Mouse (Mus musculus): ENCODE data around the gene Scarb1. TPM values are rescaled to one million over a fixed set of nuclear protein-coding genes. Genes with fewer than 3 reads are reported as not detected.
A peak's percentile ranks its signal among the peaks of the same experiment; 100 is the strongest.

Scarb1 gene
- polyA plus RNA-seq, 1 experiment from 2014 or later = 104 TPM

DNA sequence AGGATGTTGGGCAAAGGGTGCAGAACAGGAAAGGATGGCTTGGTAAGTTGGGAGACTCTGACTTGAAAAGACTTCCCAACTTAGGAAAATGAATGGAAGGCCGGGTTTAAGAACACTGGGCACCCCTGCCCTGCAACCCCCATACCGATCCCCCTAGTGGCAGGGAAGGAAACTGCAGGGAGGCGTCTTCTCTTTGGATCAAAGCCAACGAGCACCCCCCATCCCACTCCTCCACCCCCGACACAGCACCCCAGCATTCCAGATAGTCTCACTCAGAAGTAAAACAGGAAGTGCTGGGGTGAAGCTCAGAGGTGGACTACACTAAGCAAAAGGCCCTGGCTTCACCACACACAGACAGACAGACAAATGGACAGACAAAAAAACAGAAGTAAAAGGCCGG is 62.6 kb downstream of the Scarb1 start:
- no peak overlapping the region for H3K9ac ChIP-seq (ENCODE audit: low read depth, low read length)
- DNase-seq (ENCODE audit: low spot score) (no peak), ATAC-seq (replicated peaks; ENCODE audit: low FRiP score) (no peak)

DNA sequence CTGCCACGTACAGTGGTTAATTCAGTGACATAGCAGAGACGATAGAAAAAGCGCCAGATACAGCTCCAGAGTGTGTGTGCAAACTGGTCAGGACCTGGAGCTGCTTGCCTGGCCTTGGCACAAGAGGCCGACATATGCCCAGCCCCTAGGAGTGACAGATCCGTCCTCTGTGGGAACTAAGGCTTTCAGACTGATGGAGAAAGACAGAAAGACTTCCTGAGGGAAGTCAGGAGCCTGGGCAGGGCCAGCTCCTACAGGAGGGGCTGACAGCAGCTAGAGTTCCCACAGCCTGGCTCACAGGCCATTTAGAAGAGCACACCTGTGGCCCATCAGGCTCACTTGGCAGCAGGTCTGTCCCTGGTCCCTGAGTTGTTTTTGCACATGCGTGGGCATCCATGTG is 63.6 kb downstream of the Scarb1 start:
- no peaks in the 10 kb centered on the region for H3K9me3 ChIP-seq (ENCODE audit: control insufficient read depth, low read length)
- H3K4me1 ChIP-seq (replicated peaks; ENCODE audit: control insufficient read depth, insufficient read depth, low read length) = peaks cover 7% of the 10 kb centered on the region; the same call in 1 of the 2 replicates
- no peak overlapping the region for H3K4me2 ChIP-seq
- no peaks in the 10 kb centered on the region for H3K27me3 ChIP-seq (replicated peaks; ENCODE audit: control insufficient read depth, insufficient read depth, low read length)
- ATAC-seq (replicated peaks; ENCODE audit: low FRiP score) (no peak), DNase-seq (ENCODE audit: low spot score) (no peak)
- H3K36me3 ChIP-seq (ENCODE audit: control insufficient read depth, insufficient read depth, low read length) = peaks cover 10% of the 10 kb centered on the region; the same call in 1 of the 2 replicates
- no peak overlapping the region for H3K9ac ChIP-seq (ENCODE audit: low read depth, low read length)
- H3K4me3 ChIP-seq (ENCODE audit: low read depth, low read length) = no peak overlapping the region
- 78% methylated on average over 6 of the region's 6 CpGs for WGBS
- H3K27ac ChIP-seq (ENCODE audit: low read depth, low read length) = no peak overlapping the region

More for the DNA sequence above, 62.6 kb downstream of the Scarb1 start:
- peaks cover 7% of the 10 kb centered on the region; the same call in 1 of the 2 replicates for H3K4me1 ChIP-seq (replicated peaks; ENCODE audit: control insufficient read depth, insufficient read depth, low read length)
- 26% methylated on average over 6 of the region's 6 CpGs for WGBS
- H3K27me3 ChIP-seq (replicated peaks; ENCODE audit: control insufficient read depth, insufficient read depth, low read length) = no peaks in the 10 kb centered on the region
- no peak overlapping the region for H3K4me2 ChIP-seq
- H3K9me3 ChIP-seq (ENCODE audit: control insufficient read depth, low read length) = no peaks in the 10 kb centered on the region
- no peak overlapping the region for H3K4me3 ChIP-seq (ENCODE audit: low read depth, low read length)
- no peak overlapping the region for H3K27ac ChIP-seq (ENCODE audit: low read depth, low read length)
- H3K36me3 ChIP-seq (ENCODE audit: control insufficient read depth, insufficient read depth, low read length) = peaks cover 12% of the 10 kb centered on the region; the same call in 1 of the 2 replicates

DNA sequence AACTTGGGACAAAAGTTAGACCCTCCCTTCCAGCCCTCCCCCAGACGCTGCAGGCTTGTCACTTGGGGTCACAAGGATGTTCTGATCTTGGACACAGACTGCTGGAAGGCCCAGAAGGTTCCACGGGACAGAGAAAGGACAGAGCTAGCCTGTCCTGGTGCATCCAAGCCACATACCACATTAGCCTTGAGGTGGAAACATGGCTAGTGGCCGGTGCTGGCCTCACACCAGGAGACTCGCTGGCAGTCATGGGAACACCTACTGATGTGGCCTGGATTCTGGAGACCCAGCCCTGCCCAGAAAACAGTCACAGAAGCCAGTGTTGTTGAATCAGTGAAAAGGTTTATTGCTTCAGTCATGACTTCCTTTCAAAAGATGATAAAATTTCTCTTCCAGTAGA is 64.1 kb downstream of the Scarb1 start:
- H3K4me3 ChIP-seq (ENCODE audit: low read depth, low read length) = no peak overlapping the region
- 82% methylated on average over 4 of the region's 4 CpGs for WGBS
- DNase-seq (ENCODE audit: low spot score) = no peak
- H3K36me3 ChIP-seq (ENCODE audit: control insufficient read depth, insufficient read depth, low read length) = peaks cover 10% of the 10 kb centered on the region; the same call in 1 of the 2 replicates
- H3K9ac ChIP-seq (ENCODE audit: low read depth, low read length) = no peak overlapping the region
- no peak overlapping the region for H3K4me2 ChIP-seq
- H3K27me3 ChIP-seq (replicated peaks; ENCODE audit: control insufficient read depth, insufficient read depth, low read length) = no peaks in the 10 kb centered on the region
- H3K9me3 ChIP-seq (ENCODE audit: control insufficient read depth, low read length) = no peaks in the 10 kb centered on the region
- H3K4me1 ChIP-seq (replicated peaks; ENCODE audit: control insufficient read depth, insufficient read depth, low read length) = peaks cover 7% of the 10 kb centered on the region; the same call in 1 of the 2 replicates
- ATAC-seq (replicated peaks; ENCODE audit: low FRiP score) = no peak
- no peak overlapping the region for H3K27ac ChIP-seq (ENCODE audit: low read depth, low read length)

DNA sequence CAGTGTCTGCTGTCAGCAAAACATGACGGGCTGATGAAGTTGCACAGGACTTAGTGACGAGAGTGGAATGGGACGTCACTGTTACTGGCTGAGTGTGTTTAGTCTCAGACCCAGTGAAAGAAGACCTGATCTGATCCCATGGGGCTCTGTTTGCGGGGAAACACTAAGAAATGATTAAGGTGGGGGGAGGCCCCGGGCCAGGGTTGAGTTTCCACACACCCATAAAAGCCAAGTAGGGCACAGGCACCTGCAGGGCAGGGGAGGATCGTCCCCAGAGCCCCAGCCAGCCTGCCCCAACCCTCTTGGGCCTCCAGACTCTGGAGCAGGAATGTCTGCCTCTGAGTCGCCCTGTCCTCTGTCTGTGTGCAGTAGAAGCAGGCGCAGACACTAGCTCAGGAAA is 65.6 kb downstream of the Scarb1 start:
- no peaks in the 10 kb centered on the region for H3K27me3 ChIP-seq (replicated peaks; ENCODE audit: control insufficient read depth, insufficient read depth, low read length)
- no peaks in the 10 kb centered on the region for H3K9me3 ChIP-seq (ENCODE audit: control insufficient read depth, low read length)
- ATAC-seq (replicated peaks; ENCODE audit: low FRiP score) (no peak), DNase-seq (ENCODE audit: low spot score) (no peak)
- peaks cover 10% of the 10 kb centered on the region; the same call in 1 of the 2 replicates for H3K36me3 ChIP-seq (ENCODE audit: control insufficient read depth, insufficient read depth, low read length)
- WGBS = 73% methylated on average over 8 of the region's 8 CpGs
- H3K27ac ChIP-seq (ENCODE audit: low read depth, low read length) = no peak overlapping the region
- H3K4me2 ChIP-seq = no peak overlapping the region
- H3K9ac ChIP-seq (ENCODE audit: low read depth, low read length) = no peak overlapping the region
- no peak overlapping the region for H3K4me3 ChIP-seq (ENCODE audit: low read depth, low read length)
- peaks cover 10% of the 10 kb centered on the region; the same call in 1 of the 2 replicates for H3K4me1 ChIP-seq (replicated peaks; ENCODE audit: control insufficient read depth, insufficient read depth, low read length)

DNA sequence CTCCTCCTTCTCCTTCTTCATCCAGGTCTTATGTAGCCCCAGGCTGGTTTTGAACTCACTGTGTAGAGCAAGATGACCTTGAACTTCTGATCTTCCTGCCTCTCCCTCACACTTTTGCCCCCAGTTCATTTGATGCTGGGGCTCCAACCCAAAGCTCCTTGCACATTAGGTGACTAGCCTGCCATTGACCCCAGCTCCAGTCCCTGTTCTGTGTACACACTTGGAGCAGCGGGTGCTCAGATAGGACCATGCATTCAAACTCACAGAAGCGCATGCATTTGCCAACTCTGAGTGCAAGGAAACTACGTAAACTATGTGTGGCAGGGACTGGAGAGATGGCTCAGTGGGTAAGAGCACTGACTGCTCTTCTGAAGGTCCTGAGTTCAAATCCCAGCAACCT is 66.1 kb downstream of the Scarb1 start:
- no peak overlapping the region for H3K4me2 ChIP-seq
- no peaks in the 10 kb centered on the region for H3K27me3 ChIP-seq (replicated peaks; ENCODE audit: control insufficient read depth, insufficient read depth, low read length)
- ATAC-seq (replicated peaks; ENCODE audit: low FRiP score) (no peak), DNase-seq (ENCODE audit: low spot score) (no peak)
- WGBS = 89% methylated on average over 3 of the region's 3 CpGs
- peaks cover 10% of the 10 kb centered on the region; the same call in 1 of the 2 replicates for H3K36me3 ChIP-seq (ENCODE audit: control insufficient read depth, insufficient read depth, low read length)
- H3K9ac ChIP-seq (ENCODE audit: low read depth, low read length) = no peak overlapping the region
- no peak overlapping the region for H3K27ac ChIP-seq (ENCODE audit: low read depth, low read length)
- H3K4me3 ChIP-seq (ENCODE audit: low read depth, low read length) = no peak overlapping the region
- H3K9me3 ChIP-seq (ENCODE audit: control insufficient read depth, low read length) = no peaks in the 10 kb centered on the region; the same call in 1 of the 2 replicates
- H3K4me1 ChIP-seq (replicated peaks; ENCODE audit: control insufficient read depth, insufficient read depth, low read length) = peaks cover 8% of the 10 kb centered on the region; the same call in 1 of the 2 replicates

DNA sequence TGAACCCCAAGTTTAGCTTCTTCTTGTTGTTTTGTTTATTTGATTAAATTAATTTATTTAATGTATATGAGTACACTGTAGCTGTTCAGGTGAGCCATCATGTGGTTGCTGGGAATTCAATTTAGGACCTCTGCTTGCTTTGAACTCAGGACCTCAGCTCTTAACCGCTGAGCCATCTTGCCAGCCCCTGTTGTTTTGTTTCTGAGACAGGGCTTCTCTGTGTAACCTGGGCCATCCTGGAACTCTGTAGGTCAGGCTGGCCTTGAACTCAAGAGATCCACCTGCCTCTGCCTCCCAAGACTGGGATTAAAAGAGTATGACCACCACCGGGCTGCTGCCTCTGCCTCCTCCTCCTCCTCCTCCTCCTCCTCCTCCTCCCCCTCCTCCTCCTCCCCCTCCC is 66.7 kb downstream of the Scarb1 start:
- H3K27ac ChIP-seq (ENCODE audit: low read depth, low read length) = peak overlapping the region; percentile 8; the same call in 1 of the 2 replicates
- H3K36me3 ChIP-seq (ENCODE audit: control insufficient read depth, insufficient read depth, low read length) = peaks cover 10% of the 10 kb centered on the region; the same call in 1 of the 2 replicates
- 65% methylated on average over 2 of the region's 2 CpGs for WGBS
- ATAC-seq (replicated peaks; ENCODE audit: low FRiP score) (no peak), DNase-seq (ENCODE audit: low spot score) (no peak)
- no peaks in the 10 kb centered on the region; the same call in 1 of the 2 replicates for H3K9me3 ChIP-seq (ENCODE audit: control insufficient read depth, low read length)
- peak overlapping the region; percentile 47; the same call in 1 of the 2 replicates for H3K4me2 ChIP-seq
- H3K9ac ChIP-seq (ENCODE audit: low read depth, low read length) = no peak overlapping the region
- H3K4me3 ChIP-seq (ENCODE audit: low read depth, low read length) = no peak overlapping the region
- no peaks in the 10 kb centered on the region for H3K27me3 ChIP-seq (replicated peaks; ENCODE audit: control insufficient read depth, insufficient read depth, low read length)
- peaks cover 8% of the 10 kb centered on the region; the same call in 1 of the 2 replicates for H3K4me1 ChIP-seq (replicated peaks; ENCODE audit: control insufficient read depth, insufficient read depth, low read length)

DNA sequence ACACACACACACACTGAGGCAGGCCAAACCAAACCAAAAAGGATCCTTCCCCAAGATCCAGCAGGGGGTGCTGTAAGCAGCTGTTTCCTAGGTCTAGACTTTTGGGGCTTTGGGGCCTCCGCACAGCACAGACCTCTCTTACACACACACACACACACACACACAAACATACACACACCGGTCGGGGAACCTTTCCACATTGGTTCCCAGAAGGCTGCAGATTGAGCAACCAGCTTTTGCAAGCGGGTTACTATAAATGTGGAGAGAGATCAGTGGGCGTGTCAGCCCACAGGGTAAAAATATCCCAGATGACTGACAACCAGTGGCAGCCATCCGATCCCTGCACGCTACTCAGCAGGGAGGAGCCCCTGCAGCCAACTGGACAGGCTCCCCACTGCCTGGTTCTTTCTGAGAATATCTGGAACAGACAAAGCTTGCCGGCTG is 67.2 kb downstream of the Scarb1 start:
- H3K36me3 ChIP-seq (ENCODE audit: control insufficient read depth, insufficient read depth, low read length) = peaks cover 10% of the 10 kb centered on the region; the same call in 1 of the 2 replicates
- peak overlapping the region; percentile 8; the same call in 1 of the 2 replicates for H3K27ac ChIP-seq (ENCODE audit: low read depth, low read length)
- no peak overlapping the region for H3K9ac ChIP-seq (ENCODE audit: low read depth, low read length)
- no peaks in the 10 kb centered on the region; the same call in 1 of the 2 replicates for H3K9me3 ChIP-seq (ENCODE audit: control insufficient read depth, low read length)
- no peaks in the 10 kb centered on the region for H3K27me3 ChIP-seq (replicated peaks; ENCODE audit: control insufficient read depth, insufficient read depth, low read length)
- no peak overlapping the region for H3K4me3 ChIP-seq (ENCODE audit: low read depth, low read length)
- H3K4me1 ChIP-seq (replicated peaks; ENCODE audit: control insufficient read depth, insufficient read depth, low read length) = peaks cover 8% of the 10 kb centered on the region; the same call in 1 of the 2 replicates
- H3K4me2 ChIP-seq = peak overlapping the region; percentile 47; the same call in 1 of the 2 replicates
- DNase-seq (ENCODE audit: low spot score) (peak; percentile 62), ATAC-seq (replicated peaks; ENCODE audit: low FRiP score) (peak; percentile 27; the same call in 1 of the 2 replicates)
- 12% methylated on average over 8 of the region's 8 CpGs for WGBS

DNA sequence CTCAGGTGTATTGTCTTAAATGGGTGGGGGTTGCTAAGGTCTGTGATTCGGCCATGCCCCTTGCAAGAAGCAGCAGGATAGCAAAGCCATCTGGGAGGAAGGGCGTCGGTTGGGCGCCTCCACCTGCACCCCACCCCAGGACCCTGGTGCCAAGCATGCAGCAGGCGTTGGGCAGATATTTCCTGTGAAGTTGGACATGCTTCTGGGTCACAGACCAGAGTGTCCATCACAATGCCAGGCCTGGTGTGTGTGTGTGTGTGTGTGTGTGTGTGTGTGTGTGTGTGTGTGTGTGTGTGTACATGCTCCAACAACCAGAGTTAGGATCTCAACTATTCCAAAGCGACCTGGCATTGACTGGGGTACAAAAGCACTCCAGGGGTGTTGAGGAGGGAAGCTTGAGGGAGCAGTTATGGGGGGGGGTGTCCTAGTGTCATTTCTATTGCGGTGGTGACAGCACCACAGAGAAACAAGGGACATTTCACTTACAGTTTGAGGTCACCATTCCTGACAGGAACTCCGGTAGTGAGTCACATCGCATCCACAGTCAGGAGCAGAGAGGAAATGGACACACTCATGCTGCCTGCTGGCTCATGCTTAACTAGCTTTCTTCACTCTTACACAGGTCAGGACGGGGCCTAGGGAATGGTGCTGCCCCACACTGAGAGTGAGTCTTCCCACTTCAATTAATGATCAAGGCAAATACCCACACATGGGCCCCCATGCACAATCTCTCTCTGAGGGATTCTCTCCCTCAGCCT is 68.5 kb downstream of the Scarb1 start:
- no peak overlapping the region for H3K9ac ChIP-seq (ENCODE audit: low read depth, low read length)
- H3K4me2 ChIP-seq = no peak overlapping the region
- ATAC-seq (replicated peaks; ENCODE audit: low FRiP score) = no peak
- H3K9me3 ChIP-seq (ENCODE audit: control insufficient read depth, low read length) = no peaks in the 10 kb centered on the region; the same call in 1 of the 2 replicates
- no peaks in the 10 kb centered on the region for H3K27me3 ChIP-seq (replicated peaks; ENCODE audit: control insufficient read depth, insufficient read depth, low read length)
- H3K36me3 ChIP-seq (ENCODE audit: control insufficient read depth, insufficient read depth, low read length) = peaks cover 6% of the 10 kb centered on the region; the same call in 1 of the 2 replicates
- DNase-seq (ENCODE audit: low spot score) = no peak
- no peak overlapping the region for H3K27ac ChIP-seq (ENCODE audit: low read depth, low read length)
- H3K4me3 ChIP-seq (ENCODE audit: low read depth, low read length) = no peak overlapping the region
- H3K4me1 ChIP-seq (replicated peaks; ENCODE audit: control insufficient read depth, insufficient read depth, low read length) = peaks cover 11% of the 10 kb centered on the region
- WGBS = 86% methylated on average over 10 of the region's 10 CpGs

Measured in liver, embryonic 11.5 days (tissue).